Mouse (Mus musculus) G1E-ER4 (cell line): ENCODE results near the gene Nmur1. TPM values are rescaled to one million over a fixed set of nuclear protein-coding genes. Genes with fewer than 3 reads are reported as not detected.

ENCODE experiments used
- GATA1 ChIP-seq: IDR thresholded peaks from one replicate; pipeline ENCODE4 v1.8.0; 2012; ENCODE audit warnings: low read length, inconsistent platforms
- polyA plus RNA-seq: library from polyadenylated mRNA; stranded (reverse); fragments of >175 nt; gene quantifications from 2 replicates; pipeline ENCODE4 v1.2.3, GENCODE M21; 2012

The Nmur1 gene
- polyA plus RNA-seq, 1 experiment, result not detected

DNA sequence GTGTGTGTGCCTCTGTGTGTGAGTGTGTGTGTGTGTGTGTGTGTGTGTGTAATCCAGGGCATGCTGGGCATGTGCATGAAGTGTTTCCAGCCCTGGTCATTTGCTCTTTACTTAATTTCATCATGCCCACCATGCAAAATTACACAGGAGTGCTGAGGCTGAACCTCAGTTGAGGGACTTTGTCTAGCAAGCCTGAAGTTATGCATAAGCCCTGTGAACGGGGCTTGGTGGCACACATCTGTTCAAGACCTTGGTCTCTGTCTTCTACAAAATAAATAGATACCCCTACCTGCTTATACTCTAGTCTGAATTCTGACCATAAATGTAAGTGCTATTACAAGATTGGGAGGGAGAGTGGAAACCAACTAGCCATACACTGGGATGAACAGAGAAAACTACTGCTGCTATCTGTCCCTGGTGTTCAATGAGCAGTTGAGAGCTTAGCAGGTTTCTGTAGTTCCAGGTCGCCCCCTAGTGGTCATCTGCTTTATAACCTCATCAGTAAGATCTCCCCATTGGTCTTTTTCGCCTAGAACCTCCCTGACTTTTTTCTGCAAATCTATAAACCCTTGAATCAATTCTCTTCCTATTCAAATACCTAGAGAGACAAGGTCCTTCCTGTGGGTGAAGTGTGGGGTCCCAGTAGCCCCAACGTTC lies 86.7 kb downstream of the Nmur1 start:
- no peak for TF ChIP-seq GATA1

DNA sequence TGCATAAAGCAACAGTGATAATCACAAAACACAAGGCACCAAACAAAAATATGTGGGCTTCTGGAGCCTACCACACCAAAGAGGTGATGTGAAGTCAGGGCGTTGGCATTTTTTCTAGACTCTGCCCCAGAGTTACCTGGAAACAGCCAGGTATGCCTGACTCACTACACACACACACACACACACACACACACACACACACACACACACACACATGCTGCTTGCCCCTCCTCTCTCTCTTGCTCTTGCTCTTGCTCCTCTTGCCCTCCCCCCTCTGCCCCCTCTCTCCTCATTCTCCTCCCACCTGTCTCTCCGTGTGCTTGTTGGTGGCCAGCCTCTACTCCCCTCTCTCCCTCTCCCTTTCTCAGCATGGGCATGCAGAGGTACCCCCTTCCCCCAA lies 89.7 kb downstream of the Nmur1 start:
- no peak for TF ChIP-seq GATA1

Other genes starting within 250 kb of the Nmur1 start
- 1.4 and 1.5 TPM in 2 replicates for gene B3gnt7, start 123.4 kb downstream of the Nmur1 start, polyA plus RNA-seq
- gene Ncl, start 66.8 kb downstream of the Nmur1 start, polyA plus RNA-seq, result 2,220 and 2,966 TPM in 2 replicates
- gene Tex44, start 101 bp upstream of the Nmur1 start, polyA plus RNA-seq, result not detected in 2 replicates
- gene Ptma, start 100.5 kb upstream of the Nmur1 start, polyA plus RNA-seq, result 11,652 and 16,306 TPM in 2 replicates
- 76.3 and 108 TPM in 2 replicates for gene Pde6d, start 156.4 kb upstream of the Nmur1 start, polyA plus RNA-seq
- gene Cops7b, start 156.7 kb upstream of the Nmur1 start, polyA plus RNA-seq, result 58.6 and 61.6 TPM in 2 replicates
- not detected in 2 replicates for gene Nppc, start 244.3 kb upstream of the Nmur1 start, polyA plus RNA-seq